In genomic region chr11:73136587-73136986, GRCm38 (mm10) we compare ENCODE assay signal across 9 mouse cellular contexts. TPM values are rescaled to one million over a fixed set of nuclear protein-coding genes. Genes with fewer than 3 reads are reported as not detected.
DNase-seq lines count a peak whose midpoint lies in the region; ATAC-seq and TF ChIP-seq lines count a peak whose summit lies in the region.
"Had no signal": no experiment of that assay in that cellular context is flagged by ENCODE, and none has a peak within 500 bp of the region (broad histone marks: within the 10 kb centered on the region; RNA-seq: fewer than 3 reads in every experiment).

No protein-coding gene starts in this region.

- H3K4me2 ChIP-seq in lung, embryonic 14.5 days = peak overlapping the region; percentile 74
- H3K4me2 ChIP-seq in neural tube, embryonic 12.5 days (replicated peaks) = peak overlapping the region; percentile 85

- TF ChIP-seq CTCF in lung, embryonic 14.5 days (IDR thresholded peaks at IDR 0.05; ENCODE audit: low read depth) = no peak

- peaks cover 15% of the 10 kb centered on the region; the same call in 1 of the 2 replicates for H3K4me1 ChIP-seq in lung, embryonic 14.5 days (ENCODE audit: insufficient read depth)
- peaks cover 27% of the 10 kb centered on the region for H3K4me1 ChIP-seq in neural tube, embryonic 12.5 days

- H3K4me3 ChIP-seq in lung, embryonic 14.5 days (ENCODE audit: low read depth, low read length) = peak overlapping the region; percentile 94
- H3K4me3 ChIP-seq in neural tube, embryonic 12.5 days = peak overlapping the region; percentile 82; the same call in 1 of the 2 replicates

- DNase-seq in lung, embryonic 14.5 days = no peak
- DNase-seq in lung, postnatal 36 days = no peak
- DNase-seq in c-Kit-positive CD71-positive TER-119-negative erythroid progenitor cells, embryonic 14.5 days (ENCODE audit: low read depth) = peak; percentile 15
- peak; percentile 74 for DNase-seq in induced T-regulatory cell, adult 2 months (ENCODE audit: low read depth)
- no peak for DNase-seq in frontal cortex, postnatal 10 days (ENCODE audit: low spot score in 2 of 2)
- DNase-seq in layer of hippocampus, postnatal 10 days (ENCODE audit: low spot score in 2 of 2) = no peak
- no peak for DNase-seq in gastrocnemius, postnatal 25 days
- DNase-seq: adrenal gland, postnatal 25 days had no signal

- ATAC-seq in lung, embryonic 14.5 days (ENCODE audit: insufficient read depth) = no peak
- no peak for ATAC-seq in neural tube, embryonic 12.5 days (ENCODE audit: low FRiP score, low read depth)

- H3K9ac ChIP-seq in lung, embryonic 14.5 days = peak overlapping the region; percentile 77
- 0 out of 2 replicates have a peak overlapping the region, but pooled peaks have one; percentile 10 for H3K9ac ChIP-seq in neural tube, embryonic 12.5 days

- H3K36me3 ChIP-seq in lung, embryonic 14.5 days (ENCODE audit: insufficient read depth) = peaks cover 23% of the 10 kb centered on the region
- peaks cover 24% of the 10 kb centered on the region for H3K36me3 ChIP-seq in neural tube, embryonic 12.5 days

- 65% methylated on average over 6 of the region's 6 CpGs for WGBS in lung, embryonic 14.5 days
- 63% methylated on average over 6 of the region's 6 CpGs for WGBS in neural tube, embryonic 12.5 days

- H3K9me3 ChIP-seq in lung, embryonic 14.5 days (ENCODE audit: low read depth, low read length) = no peaks in the 10 kb centered on the region
- no peaks in the 10 kb centered on the region for H3K9me3 ChIP-seq in neural tube, embryonic 12.5 days

- H3K27ac ChIP-seq in lung, embryonic 14.5 days (ENCODE audit: low read depth) = no peak overlapping the region
- no peak overlapping the region for H3K27ac ChIP-seq in neural tube, embryonic 12.5 days

- no peaks in the 10 kb centered on the region for H3K27me3 ChIP-seq in lung, embryonic 14.5 days (ENCODE audit: insufficient read depth, low read length)
- no peaks in the 10 kb centered on the region for H3K27me3 ChIP-seq in neural tube, embryonic 12.5 days (replicated peaks)

RNA-seq across cellular contexts. Expression of gene Haspin, which starts 1.5 kb away (rescaled TPM):
- 23.2 and 23.3 TPM in 2 replicates for polyA plus RNA-seq in lung, embryonic 14.5 days (2014; fragmentation: Nextera tagmentation; extraction: Ambion mirVana)
- polyA plus RNA-seq in neural tube, embryonic 12.5 days (2016; fragmentation: Nextera tagmentation; extraction: Ambion mirVana) = 11.0 and 11.1 TPM in 2 replicates
- total RNA-seq in layer of hippocampus, postnatal 10 days (2021) = 1 to 10 TPM; 1.2 to 1.7 TPM
- total RNA-seq in gastrocnemius, postnatal 25 days (2021) = under 1 TPM; 0.10 to 0.38 TPM

RNA-seq across cellular contexts. Expression of gene P2rx5, which starts 23.6 kb away (rescaled TPM):
- 0.15 and 0.21 TPM in 2 replicates for polyA plus RNA-seq in lung, embryonic 14.5 days (2014; fragmentation: Nextera tagmentation; extraction: Ambion mirVana)
- 0.22 and 0.30 TPM in 2 replicates for polyA plus RNA-seq in neural tube, embryonic 12.5 days (2016; fragmentation: Nextera tagmentation; extraction: Ambion mirVana)
- total RNA-seq in layer of hippocampus, postnatal 10 days (2021) = 1 to 10 TPM; 1.5 to 1.7 TPM
- 1 to 10 TPM; 8.7 to 9.7 TPM for total RNA-seq in gastrocnemius, postnatal 25 days (2021)

RNA-seq across cellular contexts. Expression of gene Emc6, which starts 40.2 kb away (rescaled TPM):
- polyA plus RNA-seq in lung, embryonic 14.5 days (2014; fragmentation: Nextera tagmentation; extraction: Ambion mirVana) = 118 and 135 TPM in 2 replicates
- polyA plus RNA-seq in neural tube, embryonic 12.5 days (2016; fragmentation: Nextera tagmentation; extraction: Ambion mirVana) = 122 and 129 TPM in 2 replicates
- total RNA-seq in layer of hippocampus, postnatal 10 days (2021) = 10 to 100 TPM; 69.1 to 79.6 TPM
- 10 to 100 TPM; 77.8 to 87.8 TPM for total RNA-seq in gastrocnemius, postnatal 25 days (2021)

RNA-seq across cellular contexts. Expression of gene Tax1bp3, which starts 40.3 kb away (rescaled TPM):
- polyA plus RNA-seq in lung, embryonic 14.5 days (2014; fragmentation: Nextera tagmentation; extraction: Ambion mirVana) = 252 and 263 TPM in 2 replicates
- polyA plus RNA-seq in neural tube, embryonic 12.5 days (2016; fragmentation: Nextera tagmentation; extraction: Ambion mirVana) = 198 and 205 TPM in 2 replicates
- 10 to 100 TPM; 21.5 to 23.9 TPM for total RNA-seq in layer of hippocampus, postnatal 10 days (2021)
- total RNA-seq in gastrocnemius, postnatal 25 days (2021) = 10 to 100 TPM; 10.1 to 15.2 TPM

RNA-seq across cellular contexts. Expression of gene Itgae, which starts 46.2 kb away (rescaled TPM):
- 0.38 and 0.55 TPM in 2 replicates for polyA plus RNA-seq in lung, embryonic 14.5 days (2014; fragmentation: Nextera tagmentation; extraction: Ambion mirVana)
- polyA plus RNA-seq in neural tube, embryonic 12.5 days (2016; fragmentation: Nextera tagmentation; extraction: Ambion mirVana) = 0.34 TPM in 2 replicates
- under 1 TPM; 0.11 to 0.32 TPM for total RNA-seq in layer of hippocampus, postnatal 10 days (2021)
- under 1 TPM; 0.11 to 0.15 TPM for total RNA-seq in gastrocnemius, postnatal 25 days (2021)

Comparison
In these comparisons a context has a peak if more than half of its experiments do, and no peak if none do; other contexts are left out.
1. DNase-seq: peak in c-Kit-positive CD71-positive TER-119-negative erythroid progenitor cells, embryonic 14.5 days (single experiment) and induced T-regulatory cell, adult 2 months (single experiment); none in lung, embryonic 14.5 days (single experiment), lung, postnatal 36 days (single experiment), frontal cortex, postnatal 10 days (0 of 2), layer of hippocampus, postnatal 10 days (0 of 2) and gastrocnemius, postnatal 25 days (single experiment).